Mouse (Mus musculus) urinary bladder, adult 18-20 months (tissue): Measurements from ENCODE around the gene Nol12.

Experiments used
- DNase-seq, 2 experiments: peaks; one replicate each; pipeline ENCODE4 v3.0.0; 2022; ENCODE audit warnings: low spot score in 2 of 2, mixed read lengths in 2 of 2

Nol12 gene

GRCm38 (mm10) chr15:78934784-78935320 is at the start of gene Nol12:
Gene Nol12, plus strand, starts transcription at chr15:78934933.
- DNase-seq, result peak; percentile 67 to 70

- no peak for DNase-seq
Measured at GRCm38 (mm10) chr15:78889401-78889853, 45.3 kb upstream of the Nol12 start.

GRCm38 (mm10) chr15:78892440-78892839 is 42.3 kb upstream of the Nol12 start:
- DNase-seq, result no peak

GRCm38 (mm10) chr15:78894726-78895125 is 40.0 kb upstream of the Nol12 start:
- no peak for DNase-seq

GRCm38 (mm10) chr15:78895741-78896140 is 39.0 kb upstream of the Nol12 start:
- DNase-seq, result no peak

GRCm38 (mm10) chr15:78896149-78896548 is 38.6 kb upstream of the Nol12 start:
- no peak for DNase-seq

GRCm38 (mm10) chr15:78897488-78897887 is 37.2 kb upstream of the Nol12 start:
- DNase-seq, result no peak

- no peak for DNase-seq
Measured at GRCm38 (mm10) chr15:78898507-78899001, 36.2 kb upstream of the Nol12 start.

- no peak for DNase-seq
Measured at GRCm38 (mm10) chr15:78899409-78899739, 35.4 kb upstream of the Nol12 start, which contains the start of gene Gm49510. Gene Gm49510, plus strand, starts transcription at chr15:78899667.

- peak; percentile 63 to 69 for DNase-seq
Measured at GRCm38 (mm10) chr15:78899740-78900584, 34.8 kb upstream of the Nol12 start, which contains the start of gene Sh3bp1. Gene Sh3bp1, plus strand, starts transcription at chr15:78899768.

GRCm38 (mm10) chr15:78900585-78901421 is 33.9 kb upstream of the Nol12 start:
- peak in 1 of 2 experiments; percentile 57 for DNase-seq

- DNase-seq, result peak in 1 of 2 experiments; percentile 31
Measured at GRCm38 (mm10) chr15:78901422-78901789, 33.3 kb upstream of the Nol12 start.

- DNase-seq, result peak; percentile 62 to 72
Measured at GRCm38 (mm10) chr15:78903243-78903642, 31.5 kb upstream of the Nol12 start.

- DNase-seq, result no peak
Measured at GRCm38 (mm10) chr15:78908399-78908798, 26.3 kb upstream of the Nol12 start.

GRCm38 (mm10) chr15:78908982-78909381 is 25.8 kb upstream of the Nol12 start:
- no peak for DNase-seq

GRCm38 (mm10) chr15:78912040-78912439 is 22.7 kb upstream of the Nol12 start:
- DNase-seq, result no peak

- DNase-seq, result peak; percentile 73 to 87
Measured at GRCm38 (mm10) chr15:78913632-78914090, 21.1 kb upstream of the Nol12 start, which contains the start of gene Pdxp. Gene Pdxp, plus strand, starts transcription at chr15:78913919.

GRCm38 (mm10) chr15:78914091-78914822 is 20.5 kb upstream of the Nol12 start:
- DNase-seq, result no peak

- no peak for DNase-seq
Measured at GRCm38 (mm10) chr15:78914823-78915659, 19.7 kb upstream of the Nol12 start.

GRCm38 (mm10) chr15:78915660-78916017 is 19.1 kb upstream of the Nol12 start:
- DNase-seq, result no peak
